Mouse (Mus musculus) bone marrow macrophage, adult 2 months (primary cell): Measurements from ENCODE around the gene Sapcd1. TPM values are rescaled to one million over a fixed set of nuclear protein-coding genes. Genes with fewer than 3 reads are reported as not detected.

Source experiments
- H3K27ac ChIP-seq: 2 replicates; pipeline ENCODE4 v1.5.1; 2012; ENCODE audit warnings: low read depth, low read length; ENCODE audit not compliant: insufficient read depth
- H3K4me1 ChIP-seq: 2 replicates; pipeline ENCODE4 v1.6.1; 2012; ENCODE audit warnings: low read length; ENCODE audit not compliant: control insufficient read depth, insufficient read depth
- H3K4me3 ChIP-seq: 2 replicates; pipeline ENCODE4 v1.5.1; 2012; ENCODE audit warnings: mild to moderate bottlenecking, low read length, moderate library complexity; ENCODE audit not compliant: insufficient read depth
- CTCF ChIP-seq: IDR thresholded peaks from 2 replicates; pipeline ENCODE4 v1.5.1; 2012; ENCODE audit warnings: low read depth, mild to moderate bottlenecking, low read length, moderate library complexity
- POLR2A ChIP-seq: IDR thresholded peaks from 2 replicates; pipeline ENCODE4 v1.6.1; 2012; ENCODE audit warnings: mild to moderate bottlenecking, low read depth, low read length, borderline replicate concordance
- polyA plus RNA-seq: library from polyadenylated mRNA; stranded (reverse); fragments of >200 nt; gene quantifications from 2 replicates; pipeline ENCODE4 v1.2.4, GENCODE M21; 2012; ENCODE audit not compliant: missing spikeins, insufficient read depth, insufficient read length

Sapcd1 gene
- polyA plus RNA-seq, 1 experiment: not detected

DNA sequence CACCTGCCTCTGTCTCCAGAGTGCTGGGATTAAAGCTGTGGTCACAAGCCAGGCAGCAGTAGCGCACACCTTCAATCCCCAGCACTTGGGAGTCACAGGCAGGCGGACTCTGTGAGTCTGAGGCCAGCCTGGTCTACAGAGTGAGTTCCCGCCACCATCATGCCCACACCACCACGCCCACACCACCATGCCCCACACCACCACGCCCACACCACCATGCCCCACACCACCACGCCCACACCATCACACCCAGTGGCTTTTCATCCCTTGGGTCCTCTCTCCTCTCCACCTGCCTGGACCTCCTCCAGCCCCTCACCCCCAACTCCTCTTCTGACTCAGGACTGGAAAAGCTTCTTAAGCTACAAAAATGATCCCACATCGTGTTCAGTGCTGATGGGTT, 4.1 kb upstream of the Sapcd1 start:
- no peak overlapping the region for H3K4me3 ChIP-seq
- no peak overlapping the region for H3K27ac ChIP-seq
- peaks cover 16% of the 10 kb centered on the region for H3K4me1 ChIP-seq
- TF ChIP-seq POLR2A (no peak), CTCF (no peak)

DNA sequence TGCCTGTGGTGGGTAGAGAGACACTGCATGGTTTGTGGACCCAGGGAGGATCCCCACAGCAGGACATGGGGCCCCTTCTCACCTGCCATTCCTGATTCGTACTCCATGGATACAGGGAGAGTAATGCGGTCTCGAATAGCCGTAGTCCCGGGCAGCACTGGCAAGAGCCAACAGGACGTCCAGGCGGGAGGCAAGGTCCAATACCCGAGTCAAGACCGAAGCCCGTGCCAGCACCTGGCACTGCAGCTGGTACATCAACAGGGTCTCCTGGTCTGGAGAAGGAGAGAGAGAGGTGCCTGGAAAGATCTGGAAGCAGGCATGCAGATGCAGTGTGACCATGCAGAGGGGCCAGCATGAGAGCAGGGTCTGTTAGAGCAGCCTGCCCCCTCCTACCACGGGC, 3.5 kb upstream of the Sapcd1 start:
- no peak for TF ChIP-seq CTCF
- TF ChIP-seq POLR2A: no peak
- Histone ChIP-seq H3K4me1 (peaks cover 16% of the 10 kb centered on the region), H3K27ac (no peak overlapping the region), H3K4me3 (no peak overlapping the region)

DNA sequence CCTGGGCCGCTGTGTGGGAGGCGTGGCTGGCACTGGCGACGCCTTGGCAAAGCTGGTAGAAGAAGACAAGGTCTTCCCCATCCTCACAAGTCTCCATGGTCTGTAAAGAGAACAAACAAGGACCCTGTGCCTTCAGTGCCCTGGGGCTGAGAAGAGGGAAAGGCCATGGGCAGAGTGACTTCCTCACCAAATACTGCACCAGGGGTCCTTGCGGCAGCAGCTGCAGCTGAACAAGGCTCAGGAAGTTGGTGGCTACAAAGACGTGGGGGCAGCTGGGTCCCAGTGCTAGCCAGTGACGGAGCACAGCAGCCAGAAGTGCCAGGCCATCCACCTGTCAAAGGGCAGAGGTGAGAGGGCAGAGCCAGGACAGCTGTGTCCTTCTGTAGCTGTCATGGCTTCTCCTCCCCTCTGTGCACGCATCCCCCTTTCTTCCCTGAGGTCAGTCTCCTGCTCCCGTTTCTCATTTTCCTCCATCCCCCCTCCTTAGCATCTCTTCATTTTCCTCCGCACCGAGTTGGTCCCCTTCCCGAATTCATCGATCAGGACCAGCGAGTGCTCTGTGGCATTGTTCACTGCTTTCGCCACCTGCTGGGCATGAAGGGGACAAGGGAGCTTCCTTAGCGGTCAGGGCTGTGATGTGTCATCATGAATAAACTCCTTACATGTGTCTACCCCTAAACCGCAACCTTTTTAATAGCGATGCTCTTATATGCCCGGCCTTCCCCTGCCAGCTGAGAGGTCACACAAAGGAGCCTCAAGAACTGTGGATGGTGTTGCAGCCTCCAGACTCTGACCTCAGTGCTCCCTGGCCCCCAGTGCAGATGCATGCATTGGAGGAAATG, 2.1 kb upstream of the Sapcd1 start:
- no peak for TF ChIP-seq POLR2A
- no peak for TF ChIP-seq CTCF
- Histone ChIP-seq H3K4me1 (peaks cover 17% of the 10 kb centered on the region), H3K4me3 (no peak overlapping the region), H3K27ac (no peak overlapping the region)

DNA sequence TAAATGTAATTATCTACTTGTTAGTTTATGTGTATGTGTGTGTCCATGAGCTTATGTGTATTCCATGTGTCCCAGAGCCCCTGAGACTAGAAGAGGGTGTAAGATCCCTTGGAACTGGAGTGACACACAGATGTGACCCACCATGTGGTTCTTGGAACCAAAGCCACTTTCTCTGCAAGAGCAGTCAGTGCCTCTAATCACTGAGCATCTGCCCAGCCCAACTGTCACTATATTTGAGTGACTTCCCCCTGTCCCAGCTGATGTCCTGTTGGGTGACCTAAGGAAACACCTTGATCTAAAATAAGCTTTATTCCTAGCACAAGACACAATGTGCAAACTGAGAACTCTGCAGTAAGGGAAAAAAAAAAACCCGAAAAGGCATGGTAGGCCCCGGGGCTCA, 499 bp upstream of the Sapcd1 start:
- no peak for TF ChIP-seq POLR2A
- no peak for TF ChIP-seq CTCF
- Histone ChIP-seq H3K4me1 (peaks cover 29% of the 10 kb centered on the region), H3K27ac (no peak overlapping the region)

DNA sequence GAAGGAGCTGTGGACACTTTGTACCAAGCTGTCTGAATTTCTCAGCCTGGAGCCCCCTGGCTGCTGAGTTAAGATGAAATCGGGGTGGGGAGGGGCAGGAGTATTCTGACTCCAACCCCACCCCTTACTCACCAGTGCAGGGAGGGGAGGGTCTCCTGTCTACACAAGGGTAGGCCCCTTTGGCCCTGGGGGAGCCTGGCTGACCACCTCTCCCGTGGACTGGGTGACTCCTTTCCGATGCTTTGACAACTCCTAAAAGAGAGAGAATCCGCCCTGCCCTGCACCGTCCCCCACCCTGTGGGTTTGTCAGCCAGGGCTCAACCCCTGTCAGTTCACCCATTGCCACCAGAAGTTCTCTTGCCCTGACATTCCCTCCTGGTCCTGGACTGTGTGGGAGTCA, 1.6 kb downstream of the Sapcd1 start:
- TF ChIP-seq POLR2A: no peak
- no peak for TF ChIP-seq CTCF
- Histone ChIP-seq H3K4me3 (no peak overlapping the region), H3K4me1 (peaks cover 29% of the 10 kb centered on the region), H3K27ac (no peak overlapping the region)

More for the DNA sequence above, 499 bp upstream of the Sapcd1 start:
- no peak overlapping the region for H3K4me3 ChIP-seq

DNA sequence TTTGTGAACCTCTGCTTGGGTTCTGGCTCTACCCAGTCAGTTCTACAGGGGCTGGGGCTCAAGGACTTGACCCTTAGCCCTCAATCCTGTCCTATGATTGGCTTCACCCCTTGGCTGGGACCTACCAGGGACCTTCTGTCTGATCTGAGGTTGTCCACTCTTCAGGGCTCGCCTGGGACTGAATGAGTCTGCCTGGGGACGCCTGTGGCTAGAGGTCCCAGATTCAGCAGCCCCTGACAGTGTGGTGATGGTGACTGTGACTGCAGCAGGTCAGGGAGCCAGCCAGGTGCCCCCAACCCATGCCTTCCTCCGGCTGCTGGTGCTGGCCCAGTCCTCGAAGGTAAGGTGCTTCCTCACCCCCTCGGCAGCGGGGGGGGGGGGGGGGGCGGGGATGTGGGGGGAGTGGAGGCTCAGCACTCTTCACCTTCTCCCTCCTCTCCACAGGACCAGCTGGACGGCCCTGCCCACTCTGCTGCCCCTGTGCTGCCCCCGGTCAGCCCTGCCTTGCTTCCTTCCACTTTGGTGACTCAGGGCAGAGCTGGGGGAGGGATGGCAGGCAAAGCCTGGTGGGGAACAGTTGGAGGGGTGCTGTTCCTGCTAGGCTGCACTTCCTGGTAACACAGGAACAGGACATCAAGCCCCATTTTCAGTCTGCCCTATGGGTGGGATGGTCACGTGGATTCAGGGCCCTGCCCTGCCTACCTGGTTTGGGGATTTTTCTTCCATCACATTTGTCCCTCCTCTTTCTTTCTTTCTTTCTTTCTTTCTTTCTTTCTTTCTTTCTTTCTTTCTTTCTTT, 2.9 kb downstream of the Sapcd1 start:
- Histone ChIP-seq H3K27ac (no peak overlapping the region), H3K4me3 (no peak overlapping the region), H3K4me1 (peaks cover 26% of the 10 kb centered on the region)
- no peak for TF ChIP-seq POLR2A
- TF ChIP-seq CTCF: no peak

DNA sequence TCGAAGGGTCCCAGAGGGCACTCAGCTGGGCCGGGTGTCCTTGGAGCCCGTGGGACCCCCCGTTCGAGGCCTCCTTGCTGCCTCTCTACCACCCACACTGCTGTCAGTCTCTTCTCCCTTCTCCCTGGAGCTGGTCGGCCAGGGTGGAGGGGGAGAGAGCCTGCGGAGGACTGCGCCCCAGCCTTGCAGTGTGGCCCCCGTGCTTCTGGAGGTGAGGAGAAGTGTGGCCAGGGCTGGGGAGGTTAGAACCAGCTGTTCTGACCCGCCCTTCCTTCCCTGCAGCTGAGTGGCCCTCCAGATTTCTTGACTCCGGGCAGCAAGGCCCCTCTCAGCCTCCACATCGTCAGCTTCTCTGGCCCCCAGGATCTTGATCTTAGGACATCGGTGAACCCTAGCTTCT, 3.6 kb downstream of the Sapcd1 start:
- no peak for TF ChIP-seq POLR2A
- no peak for TF ChIP-seq CTCF
- Histone ChIP-seq H3K4me3 (no peak overlapping the region), H3K27ac (no peak overlapping the region), H3K4me1 (peaks cover 26% of the 10 kb centered on the region)

DNA sequence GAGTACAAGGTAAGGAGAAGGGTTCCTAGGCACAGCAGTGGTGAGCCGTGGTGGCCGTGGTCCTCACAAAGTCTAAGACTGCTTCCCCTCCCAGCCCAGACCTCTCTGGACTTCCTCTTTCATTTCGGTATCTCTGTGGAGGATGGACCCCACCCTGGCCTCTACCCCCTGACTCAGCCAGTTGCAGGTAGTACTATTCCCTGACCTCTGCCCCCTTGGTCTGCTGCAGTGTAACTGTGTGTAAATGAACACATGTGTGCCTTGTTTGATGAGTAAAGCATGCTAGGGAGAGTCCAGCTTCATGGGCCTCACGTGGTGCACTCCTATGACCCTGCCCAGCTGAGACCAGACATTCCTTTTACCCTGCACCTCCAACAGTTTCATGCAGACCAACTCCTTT, 4.1 kb downstream of the Sapcd1 start:
- Histone ChIP-seq H3K4me3 (peak overlapping the region; percentile 35; the same call in 1 of the 2 replicates), H3K27ac (no peak overlapping the region), H3K4me1 (peaks cover 26% of the 10 kb centered on the region)
- TF ChIP-seq CTCF: no peak
- no peak for TF ChIP-seq POLR2A

DNA sequence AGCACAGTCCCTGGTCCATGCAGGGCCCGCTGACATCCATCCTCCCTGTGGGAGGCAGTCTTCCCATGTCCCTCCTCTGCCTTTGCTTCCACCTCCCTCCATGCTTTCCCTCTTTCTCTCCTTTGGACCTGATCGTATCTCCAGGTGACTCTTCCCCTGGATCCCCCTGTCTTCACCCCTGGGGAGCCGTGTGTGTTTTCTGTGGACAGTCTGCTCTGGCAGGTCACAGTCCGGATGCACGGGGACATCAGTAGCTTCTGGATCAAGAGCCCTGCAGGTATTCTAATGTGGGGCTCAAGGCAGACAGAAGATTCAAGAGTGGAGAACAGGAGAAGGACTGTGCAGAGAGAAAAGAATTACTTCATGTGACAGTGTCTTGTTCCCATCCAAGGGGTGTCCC, 4.6 kb downstream of the Sapcd1 start:
- Histone ChIP-seq H3K4me3 (no peak overlapping the region), H3K4me1 (peaks cover 26% of the 10 kb centered on the region), H3K27ac (no peak overlapping the region)
- TF ChIP-seq CTCF (no peak), POLR2A (no peak)

DNA sequence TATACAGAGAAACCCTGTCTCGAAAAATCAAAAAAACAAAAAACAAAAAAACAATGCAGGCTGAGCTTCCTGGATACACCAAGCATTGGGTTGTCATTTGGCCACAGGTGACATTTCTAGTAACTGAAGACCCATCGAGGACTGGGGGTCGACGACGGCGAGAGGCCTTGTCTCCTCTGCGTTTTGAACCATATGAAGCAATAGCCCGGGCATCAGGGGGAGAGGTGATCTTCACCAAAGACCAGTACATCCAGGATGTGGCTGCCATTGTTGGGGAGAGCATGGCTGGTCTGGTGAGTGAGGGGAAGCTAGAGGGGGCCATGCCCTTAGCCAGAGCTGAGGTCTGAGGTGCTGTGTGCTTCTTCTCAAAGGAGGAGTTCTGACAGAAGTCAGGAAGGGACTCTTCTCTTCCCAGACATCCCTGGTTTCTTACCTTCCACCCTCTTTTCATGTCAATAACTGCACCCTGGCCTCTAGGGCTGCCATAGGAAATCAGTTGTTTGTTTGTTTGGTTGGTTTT, 5.2 kb downstream of the Sapcd1 start:
- Histone ChIP-seq H3K4me1 (peaks cover 26% of the 10 kb centered on the region), H3K27ac (no peak overlapping the region), H3K4me3 (no peak overlapping the region)
- TF ChIP-seq POLR2A (no peak), CTCF (no peak)
